ENCODE assay signal across 24 mouse cellular contexts in the genomic region with DNA sequence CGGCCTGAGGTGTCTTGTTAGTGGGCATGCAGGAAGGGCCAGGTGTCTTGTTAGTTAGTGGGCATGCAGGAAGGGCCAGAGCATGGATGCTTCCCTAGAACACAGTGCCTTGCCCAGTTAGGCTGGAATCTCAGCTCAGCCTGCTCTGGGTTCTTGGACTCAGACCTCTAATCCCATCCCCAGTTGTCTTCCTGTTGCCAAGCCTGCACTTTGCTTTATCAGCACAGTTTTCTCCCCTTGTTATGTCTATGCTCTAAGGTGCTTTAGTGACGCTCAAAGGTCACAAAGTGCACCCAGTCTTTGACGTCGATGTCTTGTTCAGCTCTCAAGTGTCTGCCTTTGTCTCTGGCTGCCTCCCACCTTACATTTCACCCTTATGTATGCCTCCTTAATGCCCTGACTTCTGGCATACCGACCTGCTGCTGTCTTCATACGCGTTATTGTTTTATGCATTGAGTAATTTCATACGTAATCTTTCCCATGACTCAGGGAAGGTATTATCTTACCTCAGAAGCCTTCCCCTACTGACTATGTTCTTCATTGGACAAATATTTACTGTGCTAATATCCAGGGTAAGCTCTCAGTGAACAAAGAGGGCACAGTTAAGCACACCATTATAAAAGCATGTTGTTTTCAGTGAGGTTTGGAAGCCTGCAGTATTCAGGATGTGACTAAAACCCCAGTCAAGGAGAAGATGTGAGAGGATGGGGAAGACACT. TPM values are rescaled to one million over a fixed set of nuclear protein-coding genes. Genes with fewer than 3 reads are reported as not detected.
DNase-seq lines count a peak whose midpoint lies in the region; ATAC-seq and TF ChIP-seq lines count a peak whose summit lies in the region.
"Had no signal": no experiment of that assay in that cellular context is flagged by ENCODE, and none has a peak within 500 bp of the region (broad histone marks: within the 10 kb centered on the region; RNA-seq: fewer than 3 reads in every experiment).

No protein-coding gene starts in this region.

- H3K4me2 ChIP-seq in limb, embryonic 11.5 days (ENCODE audit: low read depth, severe bottlenecking) = no peak overlapping the region
- H3K4me2 ChIP-seq in intestine, embryonic 16.5 days (ENCODE audit: low read depth, low read length) = no peak overlapping the region
- no peak overlapping the region for H3K4me2 ChIP-seq in stomach, postnatal 0 days (replicated peaks; ENCODE audit: low read depth)
- H3K4me2 ChIP-seq: embryonic facial prominence, embryonic 13.5 days; forebrain, embryonic 13.5 days; heart, embryonic 15.5 days; hindbrain, embryonic 14.5 days; midbrain, embryonic 12.5 days; neural tube, embryonic 15.5 days had no signal

- no peak for ATAC-seq in limb, embryonic 11.5 days (ENCODE audit: insufficient number of reproducible peaks, low FRiP score, low TSS enrichment, low read depth)
- ATAC-seq in intestine, embryonic 16.5 days = peak; percentile 69
- peak; percentile 92 for ATAC-seq in stomach, postnatal 0 days (ENCODE audit: low FRiP score, low TSS enrichment)
- ATAC-seq: activated CD4-positive, CD25-positive, alpha-beta regulatory T cell, adult 4 months; forebrain, embryonic 13.5 days; inflammation-experienced regulatory T-cells, adult 6 months had no signal

- H3K4me1 ChIP-seq in limb, embryonic 11.5 days (ENCODE audit: control insufficient read depth, insufficient read depth, low read length) = peaks cover 2% of the 10 kb centered on the region; the same call in 1 of the 2 replicates
- no peaks in the 10 kb centered on the region for H3K4me1 ChIP-seq in limb, embryonic 10.5 days
- no peaks in the 10 kb centered on the region for H3K4me1 ChIP-seq in intestine, embryonic 16.5 days (ENCODE audit: control insufficient read depth, insufficient read depth, low read length)
- H3K4me1 ChIP-seq in stomach, postnatal 0 days (replicated peaks; ENCODE audit: control insufficient read depth, insufficient read depth) = no peaks in the 10 kb centered on the region

- WGBS in limb, embryonic 11.5 days = 85% methylated on average over 8 of the region's 8 CpGs
- WGBS in limb, embryonic 10.5 days = 86% methylated on average over 8 of the region's 8 CpGs
- 57% methylated on average over 8 of the region's 8 CpGs for WGBS in intestine, embryonic 16.5 days
- 53% methylated on average over 8 of the region's 8 CpGs for WGBS in stomach, postnatal 0 days

- no peaks in the 10 kb centered on the region for H3K27me3 ChIP-seq in limb, embryonic 11.5 days (ENCODE audit: control insufficient read depth, insufficient read depth, low read length)
- no peaks in the 10 kb centered on the region for H3K27me3 ChIP-seq in limb, embryonic 10.5 days (ENCODE audit: low read depth, poor library complexity, severe bottlenecking)
- no peaks in the 10 kb centered on the region for H3K27me3 ChIP-seq in intestine, embryonic 16.5 days (replicated peaks; ENCODE audit: control insufficient read depth, insufficient read depth, low read length)
- H3K27me3 ChIP-seq in stomach, postnatal 0 days (ENCODE audit: control insufficient read depth, insufficient read depth, low read length) = no peaks in the 10 kb centered on the region
- H3K27me3 ChIP-seq: embryonic facial prominence, embryonic 13.5 days; forebrain, embryonic 13.5 days; midbrain, embryonic 12.5 days; neural tube, embryonic 15.5 days had no signal

- no peaks in the 10 kb centered on the region for H3K36me3 ChIP-seq in limb, embryonic 11.5 days (ENCODE audit: control insufficient read depth, insufficient read depth, low read length)
- H3K36me3 ChIP-seq in limb, embryonic 10.5 days = 0 out of 2 replicates have a peak, but pooled peaks cover 8% of the 10 kb centered on the region
- no peaks in the 10 kb centered on the region for H3K36me3 ChIP-seq in intestine, embryonic 16.5 days (ENCODE audit: control insufficient read depth, insufficient read depth, low read length)
- H3K36me3 ChIP-seq in stomach, postnatal 0 days (ENCODE audit: control insufficient read depth, insufficient read depth, low read length) = no peaks in the 10 kb centered on the region
- H3K36me3 ChIP-seq: heart, embryonic 15.5 days; midbrain, embryonic 12.5 days; neural tube, embryonic 15.5 days had no signal

- H3K27ac ChIP-seq in limb, embryonic 11.5 days (replicated peaks; ENCODE audit: low read depth, low read length) = no peak overlapping the region
- no peak overlapping the region for H3K27ac ChIP-seq in limb, embryonic 10.5 days
- no peak overlapping the region for H3K27ac ChIP-seq in intestine, embryonic 16.5 days (ENCODE audit: low read length)
- no peak overlapping the region for H3K27ac ChIP-seq in stomach, postnatal 0 days (replicated peaks)
- H3K27ac ChIP-seq: embryonic facial prominence, embryonic 13.5 days; forebrain, embryonic 13.5 days; gastrocnemius, adult 2 months; heart, embryonic 15.5 days; hindbrain, embryonic 14.5 days; midbrain, embryonic 12.5 days; neural tube, embryonic 15.5 days had no signal

- DNase-seq in heart, adult 11 months = peak; percentile 61
- no peak for DNase-seq in heart, postnatal 10 days
- DNase-seq in limb, embryonic 11.5 days (ENCODE audit: low spot score) = peak; percentile 13
- DNase-seq in limb, embryonic 10.5 days (ENCODE audit: low spot score) = no peak
- DNase-seq in stomach, postnatal 0 days (ENCODE audit: low spot score) = no peak
- no peak for DNase-seq in embryo, embryonic 10 days (ENCODE audit: low spot score)
- DNase-seq: adrenal gland, postnatal 10 days; cerebellum, adult 18-20 months; cerebellum, postnatal 25 days; embryo, embryonic 11 days; gastrocnemius, adult 2 months; heart, postnatal 4 days; layer of hippocampus, adult 9-11 months; right cerebral cortex, adult 18-20 months had no signal

- H3K9me3 ChIP-seq in limb, embryonic 11.5 days (ENCODE audit: control insufficient read depth, low read length) = no peaks in the 10 kb centered on the region
- H3K9me3 ChIP-seq in limb, embryonic 10.5 days (replicated peaks) = no peaks in the 10 kb centered on the region
- H3K9me3 ChIP-seq in intestine, embryonic 16.5 days (ENCODE audit: control insufficient read depth, low read length) = no peaks in the 10 kb centered on the region
- no peaks in the 10 kb centered on the region for H3K9me3 ChIP-seq in stomach, postnatal 0 days (ENCODE audit: control insufficient read depth, low read length)
- H3K9me3 ChIP-seq: embryonic facial prominence, embryonic 13.5 days; forebrain, embryonic 13.5 days; heart, embryonic 15.5 days; midbrain, embryonic 12.5 days; neural tube, embryonic 15.5 days had no signal

- H3K9ac ChIP-seq in limb, embryonic 11.5 days (ENCODE audit: low read length) = no peak overlapping the region
- H3K9ac ChIP-seq in intestine, embryonic 16.5 days (ENCODE audit: low read depth, low read length) = no peak overlapping the region
- no peak overlapping the region for H3K9ac ChIP-seq in stomach, postnatal 0 days (ENCODE audit: low read length)
- H3K9ac ChIP-seq: embryonic facial prominence, embryonic 13.5 days; forebrain, embryonic 13.5 days; heart, embryonic 15.5 days; hindbrain, embryonic 14.5 days; midbrain, embryonic 12.5 days; neural tube, embryonic 15.5 days had no signal

- TF ChIP-seq EP300 in stomach, postnatal 0 days (optimal IDR thresholded peaks at IDR 0.05) = no peak

- no peak for TF ChIP-seq CTCF in stomach, postnatal 0 days (IDR thresholded peaks at IDR 0.05; ENCODE audit: low read depth)

- intact Hi-C loops in heart, postnatal 10 days (cut with DNase I) = no loop called here

- H3K4me3 ChIP-seq in limb, embryonic 11.5 days (ENCODE audit: low read depth, low read length) = no peak overlapping the region
- H3K4me3 ChIP-seq in limb, embryonic 10.5 days = no peak overlapping the region
- no peak overlapping the region for H3K4me3 ChIP-seq in intestine, embryonic 16.5 days (ENCODE audit: low read length)
- no peak overlapping the region for H3K4me3 ChIP-seq in stomach, postnatal 0 days (ENCODE audit: low read depth, low read length)
- H3K4me3 ChIP-seq: embryonic facial prominence, embryonic 13.5 days; erythroblast, embryonic 14.5 days; forebrain, embryonic 13.5 days; gastrocnemius, adult 2 months; heart, embryonic 15.5 days; midbrain, embryonic 12.5 days; neural tube, embryonic 15.5 days had no signal

RNA-seq across cellular contexts. Expression of gene Man2a1, which starts 44.5 kb away (rescaled TPM):
- total RNA-seq in heart, postnatal 10 days (2021) = 10 to 100 TPM; 27.5 to 35.6 TPM
- 4.8 and 5.5 TPM in 2 replicates for polyA plus RNA-seq in limb, embryonic 11.5 days (2014; fragmentation: Nextera tagmentation; extraction: Ambion mirVana)
- 5.1 and 5.7 TPM in 2 replicates for polyA plus RNA-seq in limb, embryonic 10.5 days (2016; fragmentation: Nextera tagmentation; extraction: Ambion mirVana)
- 8.4 and 9.1 TPM in 2 replicates for polyA plus RNA-seq in intestine, embryonic 16.5 days (2015; fragmentation: Nextera tagmentation; extraction: Ambion mirVana)
- 8.2 and 9.3 TPM in 2 replicates for polyA plus RNA-seq in stomach, postnatal 0 days (2015; fragmentation: Nextera tagmentation; extraction: Ambion mirVana)

Comparison
In these comparisons a context has a peak if more than half of its experiments do, and no peak if none do; other contexts are left out.
1. DNase-seq: peak in heart, adult 11 months (single experiment) and limb, embryonic 11.5 days (single experiment); none in heart, postnatal 10 days (0 of 2), limb, embryonic 10.5 days (single experiment), stomach, postnatal 0 days (single experiment) and embryo, embryonic 10 days (single experiment).